Mouse (Mus musculus) olfactory bulb, adult 2 months (tissue): ENCODE results near the gene Scfd2.

Source experiments
- CTCF ChIP-seq: fragments of 200-500 bp; IDR thresholded peaks from 2 replicates; pipeline ENCODE4 v1.5.1; 2012; ENCODE audit warnings: low read depth, mild to moderate bottlenecking, low read length, moderate library complexity; ENCODE audit not compliant: insufficient read depth
- POLR2A ChIP-seq: fragments of 200-500 bp; IDR thresholded peaks from 2 replicates; pipeline ENCODE4 v1.6.1; 2012; ENCODE audit warnings: mild to moderate bottlenecking, low read depth, low read length, moderate library complexity; ENCODE audit not compliant: insufficient read depth

GRCm38 (mm10) chr5:74266476-74266819 lies 265.1 kb downstream of the Scfd2 start:
- TF ChIP-seq CTCF (no peak), POLR2A (no peak)
